Mouse (Mus musculus) cortical plate, adult 2 months (tissue): ENCODE measurements around the gene Rtn4.

Experiments
- CTCF ChIP-seq: fragments of 200-500 bp; IDR thresholded peaks from 2 replicates; pipeline ENCODE4 v1.5.1; 2011; ENCODE audit warnings: mild to moderate bottlenecking, control low read depth, low read length; ENCODE audit not compliant: insufficient read depth; ENCODE audit errors: extremely low read depth
- POLR2A ChIP-seq: fragments of 200-500 bp; IDR thresholded peaks from 2 replicates; pipeline ENCODE4 v1.6.1; 2011; ENCODE audit warnings: mild to moderate bottlenecking, low read length, control low read depth; ENCODE audit not compliant: insufficient read depth; ENCODE audit errors: extremely low read depth

GRCm38 (mm10) chr11:29693576-29694410, 1.0 kb downstream of the Rtn4 start:
- peak; percentile 50 for TF ChIP-seq CTCF
- no peak for TF ChIP-seq POLR2A
